Mouse (Mus musculus) embryonic stem cell, embryonic (primary cell): Measurements from ENCODE around the gene Nfkbie.

Experiments
- CTCF ChIA-PET, 4 experiments: fragments of 300-600 bp in 2 of 4; fragments of 350-600 bp in 2 of 4; sonication (Branson Sonifier 250); formaldehyde crosslinking; loops; one replicate each; lab custom pipeline; 2022; ENCODE audit warnings: inconsistent platforms in 2 of 4; lab: Charles Lee
- POLR2A ChIA-PET, 4 experiments: fragments of 300-600 bp in 2 of 4; fragments of 350-600 bp in 2 of 4; sonication (Branson Sonifier 250); formaldehyde crosslinking; loops; one replicate each; lab custom pipeline; 2022; ENCODE audit warnings: antibody characterized with exemption in 4 of 4, inconsistent platforms in 1 of 4; lab: Charles Lee

The Nfkbie gene

DNA sequence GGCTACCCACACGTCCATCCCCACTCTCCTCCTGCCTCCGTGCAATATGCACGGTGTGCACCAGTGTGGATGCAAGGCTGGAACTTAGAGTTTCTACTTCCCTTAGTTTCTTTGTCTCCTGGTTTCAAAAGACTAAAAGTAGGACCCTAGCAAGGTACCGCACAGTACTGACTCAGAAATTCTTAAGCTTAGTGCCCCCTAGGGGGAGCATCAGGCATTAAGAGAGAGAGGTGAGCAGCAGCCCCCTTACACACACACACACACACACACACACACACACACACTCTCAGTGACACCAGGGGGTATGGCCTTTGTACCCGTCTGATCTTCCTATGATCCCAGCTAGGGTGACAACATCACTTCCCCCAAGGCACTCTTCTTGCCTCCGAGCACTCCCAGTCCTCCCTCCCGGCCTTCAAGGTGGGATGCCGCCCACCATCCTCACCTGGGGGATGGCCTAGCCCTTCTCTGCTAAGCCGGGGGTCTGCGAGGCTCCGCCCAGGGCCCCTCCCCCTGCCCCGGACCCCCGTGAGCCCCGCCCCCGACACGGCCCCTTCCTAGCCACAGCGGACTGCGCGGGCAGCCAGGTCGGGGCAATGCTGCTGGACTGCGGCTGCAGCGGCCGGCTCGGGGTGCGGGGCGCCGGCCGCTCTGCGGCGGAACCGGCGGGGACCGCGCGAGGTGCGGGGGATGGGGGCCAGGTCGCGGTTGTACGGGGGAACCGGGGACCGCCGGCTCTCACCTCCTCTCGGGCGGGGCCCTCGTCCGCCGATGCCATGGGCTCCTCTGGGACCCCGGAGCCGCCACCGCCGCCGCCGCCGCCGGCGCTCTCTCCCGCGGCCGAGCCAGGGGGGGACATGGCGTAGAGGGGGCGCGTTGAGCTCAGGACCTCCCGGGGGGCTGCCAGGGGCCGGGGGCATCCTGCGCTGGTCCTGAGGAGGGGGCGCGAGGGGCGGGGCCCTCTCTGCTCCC lies 6.7 kb upstream of the Nfkbie start:
- POLR2A ChIA-PET = interaction anchor here (0.5 to 28.4 kb wide), 39 partner anchors 9 to 125 kb away, joined by 3 to 605 read pairs (median 4); partner anchors contain the start of genes Hsp90ab1 (in 3 of the 4), Slc35b2 (in 2 of the 4), Spats1 (in 2 of the 4) and Aars2 (in 1 of the 4)

DNA sequence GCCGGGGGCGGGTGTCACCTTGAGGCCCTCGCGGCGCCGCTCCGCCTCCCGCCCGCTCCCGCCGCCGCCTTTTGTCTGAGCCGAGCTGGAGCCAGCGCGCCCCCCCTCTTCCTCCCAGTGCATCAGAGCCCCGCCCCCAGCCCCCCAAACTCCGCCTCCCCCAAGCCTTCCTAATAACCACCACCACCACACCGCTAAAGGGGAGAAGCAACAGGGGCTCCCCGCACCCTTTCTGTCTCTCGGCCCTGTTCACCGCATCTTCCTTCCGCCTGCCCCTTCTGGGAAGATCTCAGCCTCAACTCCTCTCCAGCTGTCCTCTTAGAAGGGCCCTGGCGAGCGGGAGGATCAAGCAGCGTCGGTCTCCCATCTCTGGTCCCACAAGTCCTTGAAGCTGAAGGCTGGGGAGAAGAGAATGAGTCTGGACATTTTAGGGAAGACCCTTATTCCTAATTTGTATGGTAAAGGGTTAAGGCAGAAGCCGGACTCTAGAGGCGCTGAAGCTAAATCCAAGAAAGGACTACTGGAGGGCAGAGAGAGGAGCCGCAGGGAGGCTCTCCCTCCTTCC lies 5.8 kb upstream of the Nfkbie start, which contains the start of gene Tmem151b:
Tmem151b (minus strand) TSS at position 61 of the 565 bp plus-strand sequence.
- ChIA-PET CTCF (interaction anchor here (0.6 to 3.8 kb wide), 33 partner anchors 12 to 521 kb away, joined by 3 to 41 read pairs (median 3); partner anchors contain the start of genes Cdc5l (in 1 of the 4) and Spats1 (in 1 of the 4)), POLR2A (interaction anchor here in 3 of 4 experiments (0.6 to 28.4 kb wide), 26 partner anchors 10 to 128 kb away, joined by 3 to 605 read pairs (median 5); partner anchors contain the start of genes Hsp90ab1 (in 3 of the 3), Spats1 (in 2 of the 3), Aars2 (in 1 of the 3) and Slc35b2 (in 1 of the 3))

More for the DNA sequence above, 6.7 kb upstream of the Nfkbie start:
- CTCF ChIA-PET = interaction anchor here (0.6 to 3.8 kb wide), 67 partner anchors 9 to 1152 kb away, joined by 3 to 41 read pairs (median 4); partner anchors contain the start of genes Aars2 (in 1 of the 4), Cdc5l (in 1 of the 4), Hsp90ab1 (in 1 of the 4) and Slc35b2 (in 1 of the 4)

DNA sequence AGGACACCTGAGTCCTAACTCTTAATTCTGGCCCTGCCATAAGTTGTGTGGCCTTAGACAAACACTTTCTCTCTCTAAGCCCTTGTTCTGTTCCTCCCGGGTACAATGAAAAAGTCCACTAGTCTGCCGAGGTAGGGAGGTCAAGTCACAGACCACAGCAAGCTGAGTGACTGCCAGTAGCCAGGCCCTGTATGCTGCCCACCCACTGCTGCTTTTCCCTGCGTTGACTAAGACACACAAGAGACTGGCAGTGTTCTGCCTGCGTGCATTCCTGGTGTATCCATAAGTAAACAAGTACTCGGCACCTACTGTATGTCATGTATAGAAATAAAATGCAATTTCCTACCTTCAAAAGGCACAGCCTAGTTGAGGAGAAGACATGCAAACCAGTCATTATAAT lies 5.2 kb upstream of the Nfkbie start:
- POLR2A ChIA-PET = interaction anchor here in 3 of 4 experiments (0.6 to 28.4 kb wide), 18 partner anchors 18 to 128 kb away, joined by 3 to 605 read pairs (median 6); partner anchors contain the start of genes Hsp90ab1 (in 3 of the 3), Spats1 (in 2 of the 3), Aars2 (in 1 of the 3) and Tcte1 (in 1 of the 3)
- CTCF ChIA-PET = interaction anchor here in 3 of 4 experiments (0.6 to 3.8 kb wide), 29 partner anchors 12 to 521 kb away, joined by 3 to 41 read pairs (median 3); partner anchors contain the start of genes Cdc5l (in 1 of the 3) and Spats1 (in 1 of the 3)

DNA sequence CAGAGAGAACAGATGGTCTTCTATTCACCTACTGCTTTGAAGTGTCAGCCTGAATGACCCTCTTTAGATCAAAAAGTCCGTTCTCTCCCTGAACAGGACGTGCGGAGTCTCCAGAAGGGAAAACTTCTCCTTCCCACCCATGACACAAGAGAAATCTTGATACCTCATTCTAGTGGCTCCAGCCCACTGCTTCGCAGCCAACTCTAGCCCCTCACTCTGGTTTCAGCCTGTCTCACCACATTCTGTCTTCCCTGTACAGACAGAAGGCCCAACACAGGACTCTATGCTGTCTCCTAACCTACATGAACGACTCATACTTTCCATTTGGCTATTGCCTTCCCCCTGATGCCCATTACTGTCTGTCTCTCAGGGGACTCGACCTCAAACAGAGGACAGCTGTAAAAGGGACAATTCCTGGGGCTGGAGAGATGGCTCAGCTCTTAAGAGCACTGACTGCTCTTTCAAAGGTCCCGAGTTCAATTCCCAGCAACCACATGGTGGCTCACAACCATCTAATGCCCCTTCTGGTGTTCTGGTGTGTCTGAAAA lies 4.2 kb upstream of the Nfkbie start:
- ChIA-PET POLR2A (interaction anchor here (0.5 to 28.4 kb wide), 15 partner anchors 13 to 348 kb away, joined by 3 to 605 read pairs (median 4); partner anchors contain the start of genes Hsp90ab1 (in 2 of the 4), Spats1 (in 2 of the 4) and Tcte1 (in 1 of the 4)), CTCF (interaction anchor here (0.6 to 3.8 kb wide), 14 partner anchors 8 to 300 kb away, joined by 3 to 41 read pairs (median 4); no protein-coding TSS in a partner anchor)

DNA sequence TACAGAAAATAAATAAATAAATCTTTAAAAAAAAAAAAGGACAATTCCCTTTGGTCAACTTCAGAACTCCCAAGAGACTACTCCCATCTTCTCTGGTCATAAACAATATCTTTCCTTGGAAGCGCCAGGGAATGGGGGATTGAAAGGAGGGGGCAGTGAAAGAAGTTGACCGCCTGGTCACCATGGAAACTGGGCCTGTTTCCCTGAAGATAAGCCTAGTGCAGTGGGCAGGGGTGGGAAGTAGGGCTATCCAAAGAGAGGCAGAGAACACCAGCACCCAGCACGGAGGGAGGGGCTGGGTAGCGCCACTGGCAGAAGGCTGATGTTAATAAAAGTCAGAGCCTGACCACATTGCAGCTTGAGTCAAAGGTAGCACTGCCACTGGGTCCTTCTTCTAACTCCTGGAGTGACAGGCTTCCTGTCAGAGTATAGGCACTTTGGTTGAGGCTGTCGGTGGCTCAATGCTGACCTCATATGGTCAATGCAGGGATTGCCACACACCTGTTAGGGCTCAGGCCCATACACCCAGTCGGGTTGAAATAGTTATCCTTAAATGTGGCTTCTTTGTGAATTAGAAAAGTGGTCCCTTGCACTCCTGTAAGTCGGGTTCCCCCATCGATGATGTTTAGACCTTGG lies 3.6 kb upstream of the Nfkbie start:
- ChIA-PET POLR2A (interaction anchor here in 3 of 4 experiments (0.6 to 28.4 kb wide), 14 partner anchors 12 to 122 kb away, joined by 3 to 605 read pairs (median 4); partner anchors contain the start of genes Hsp90ab1 (in 2 of the 3), Spats1 (in 2 of the 3) and Tcte1 (in 1 of the 3)), CTCF (interaction anchor here (0.6 to 1.5 kb wide), 17 partner anchors 9 to 89 kb away, joined by 3 to 8 read pairs (median 3); partner anchors contain the start of gene Aars2 (in 1 of the 4))

DNA sequence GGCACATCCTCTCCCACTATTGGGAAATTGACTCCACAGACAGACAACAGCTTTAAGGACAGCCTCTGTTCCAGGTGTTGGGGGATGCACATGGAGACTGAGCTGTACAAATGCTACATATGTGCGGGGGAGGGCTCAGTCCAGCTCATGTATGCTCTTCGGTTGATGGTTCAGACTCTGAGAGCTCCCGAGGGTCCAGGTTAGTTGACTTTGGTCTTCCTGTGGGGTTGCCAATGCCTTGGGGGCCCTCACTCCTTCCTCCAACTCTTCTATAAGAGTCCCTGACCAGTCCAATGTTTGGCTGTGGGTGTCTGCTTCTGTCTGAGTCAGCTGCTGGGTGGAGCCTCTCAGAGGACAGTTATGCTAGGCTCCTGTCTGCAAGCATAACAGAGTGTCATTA lies 2.4 kb upstream of the Nfkbie start:
- CTCF ChIA-PET = interaction anchor here in 2 of 4 experiments (0.6 to 1.5 kb wide), 11 partner anchors 12 to 1879 kb away, joined by 3 to 8 read pairs (median 3); partner anchors contain the start of gene Aars2 (in 1 of the 2)
- POLR2A ChIA-PET = interaction anchor here in 3 of 4 experiments (0.6 to 28.4 kb wide), 10 partner anchors 9 to 79 kb away, joined by 3 to 605 read pairs (median 7); partner anchors contain the start of genes Hsp90ab1 (in 2 of the 3) and Spats1 (in 2 of the 3)

DNA sequence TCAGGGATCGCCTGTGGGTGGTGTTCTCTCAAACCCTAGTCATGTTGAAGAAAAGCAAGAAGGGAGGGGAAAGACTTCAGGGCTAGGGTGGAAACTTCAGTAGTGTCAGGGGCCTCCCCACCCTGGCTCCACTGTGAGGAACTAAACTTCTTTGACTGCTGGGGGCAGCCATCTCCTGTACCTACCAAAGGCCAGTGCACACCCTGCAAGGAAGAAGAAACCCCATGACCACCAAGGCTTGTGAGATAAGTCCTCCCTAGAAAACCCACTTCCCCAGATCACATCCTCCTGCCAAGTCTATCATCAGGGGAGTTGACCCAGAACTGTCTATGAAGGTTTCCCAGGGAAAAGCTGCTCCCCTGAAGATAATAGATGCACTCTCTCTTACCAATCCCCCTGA lies 1.1 kb upstream of the Nfkbie start:
- POLR2A ChIA-PET = interaction anchor here in 2 of 4 experiments (1.3 to 28.4 kb wide), 11 partner anchors 10 to 121 kb away, joined by 3 to 605 read pairs (median 9); partner anchors contain the start of genes Aars2 (in 1 of the 2), Cdc5l (in 1 of the 2), Hsp90ab1 (in 1 of the 2) and Slc35b2 (in 1 of the 2)

DNA sequence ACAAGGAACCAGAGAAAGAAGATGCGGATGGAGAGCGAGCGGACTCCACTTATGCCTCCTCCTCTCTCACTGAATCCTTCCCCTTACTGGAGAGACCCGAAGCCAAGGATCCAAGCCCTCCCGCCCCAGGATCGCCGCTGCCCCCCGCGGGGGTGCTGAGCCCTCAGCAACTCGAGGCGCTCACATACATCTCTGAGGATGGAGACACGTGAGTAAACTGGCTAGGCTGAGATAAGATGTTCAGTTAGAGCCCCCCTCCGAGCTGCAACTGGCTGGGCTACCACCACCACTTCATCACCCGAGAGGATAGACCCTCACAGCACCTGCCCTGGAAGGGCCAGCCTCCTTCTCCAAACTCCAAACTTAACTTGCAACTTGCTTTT lies 595 bp downstream of the Nfkbie start:
- ChIA-PET POLR2A (interaction anchor here (0.7 to 28.4 kb wide), 40 partner anchors 8 to 151 kb away, joined by 3 to 605 read pairs (median 5); partner anchors contain the start of genes Hsp90ab1 (in 3 of the 4), Aars2 (in 2 of the 4), Cdc5l (in 2 of the 4) and Slc35b2 (in 2 of the 4)), CTCF (interaction anchor here (0.5 to 2.3 kb wide), 22 partner anchors 8 to 117 kb away, joined by 3 to 7 read pairs (median 4); partner anchors contain the start of genes Slc35b2 (in 3 of the 4) and Aars2 (in 1 of the 4))

More for the DNA sequence above, 1.1 kb upstream of the Nfkbie start:
- CTCF ChIA-PET = interaction anchor here in 2 of 4 experiments (0.5 to 2.3 kb wide), 6 partner anchors 10 to 76 kb away, joined by 3 to 7 read pairs (median 4); partner anchors contain the start of gene Slc35b2 (in 1 of the 2)

DNA sequence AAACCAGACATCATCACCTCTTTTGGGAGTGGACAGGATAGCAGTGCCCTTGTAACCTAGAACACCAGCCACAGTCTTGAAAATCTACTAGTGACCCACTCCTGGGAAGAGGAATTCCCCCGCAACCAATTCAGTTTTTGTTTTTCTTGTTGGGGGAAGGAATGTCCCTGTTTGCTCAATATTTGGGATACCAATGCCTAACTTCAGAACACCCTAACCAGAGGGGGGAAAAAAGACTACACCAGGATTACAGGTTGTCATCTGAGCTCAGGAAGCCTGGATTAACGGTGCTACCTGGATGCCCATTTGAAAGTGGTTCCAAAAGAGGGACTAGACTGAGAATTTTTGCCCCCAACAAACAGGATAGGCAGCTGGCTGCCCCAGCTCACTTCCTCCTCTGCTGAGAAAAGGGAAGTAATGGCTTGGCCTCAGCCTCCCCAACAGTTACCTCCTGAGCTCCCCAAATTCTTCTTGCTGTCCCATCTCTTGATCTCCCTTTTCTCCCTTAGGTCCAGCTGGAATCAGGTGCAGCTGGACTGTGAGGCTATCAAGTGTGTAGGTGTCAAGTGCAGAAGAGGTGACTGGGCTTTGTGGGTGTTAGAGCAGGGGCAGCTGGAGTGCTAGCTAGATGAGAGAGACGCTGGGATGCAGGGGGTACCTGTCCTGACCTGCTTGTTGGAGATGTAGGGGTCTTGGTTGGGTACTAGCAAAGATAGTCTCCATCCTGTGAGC lies 1.2 kb downstream of the Nfkbie start:
- POLR2A ChIA-PET = interaction anchor here (0.7 to 28.4 kb wide), 27 partner anchors 10 to 124 kb away, joined by 3 to 605 read pairs (median 4); partner anchors contain the start of genes Hsp90ab1 (in 3 of the 4), Cdc5l (in 2 of the 4), Aars2 (in 1 of the 4) and Spats1 (in 1 of the 4)
- CTCF ChIA-PET = interaction anchor here (0.8 to 2.3 kb wide), 8 partner anchors 8 to 106 kb away, joined by 3 to 7 read pairs (median 3); no protein-coding TSS in a partner anchor

DNA sequence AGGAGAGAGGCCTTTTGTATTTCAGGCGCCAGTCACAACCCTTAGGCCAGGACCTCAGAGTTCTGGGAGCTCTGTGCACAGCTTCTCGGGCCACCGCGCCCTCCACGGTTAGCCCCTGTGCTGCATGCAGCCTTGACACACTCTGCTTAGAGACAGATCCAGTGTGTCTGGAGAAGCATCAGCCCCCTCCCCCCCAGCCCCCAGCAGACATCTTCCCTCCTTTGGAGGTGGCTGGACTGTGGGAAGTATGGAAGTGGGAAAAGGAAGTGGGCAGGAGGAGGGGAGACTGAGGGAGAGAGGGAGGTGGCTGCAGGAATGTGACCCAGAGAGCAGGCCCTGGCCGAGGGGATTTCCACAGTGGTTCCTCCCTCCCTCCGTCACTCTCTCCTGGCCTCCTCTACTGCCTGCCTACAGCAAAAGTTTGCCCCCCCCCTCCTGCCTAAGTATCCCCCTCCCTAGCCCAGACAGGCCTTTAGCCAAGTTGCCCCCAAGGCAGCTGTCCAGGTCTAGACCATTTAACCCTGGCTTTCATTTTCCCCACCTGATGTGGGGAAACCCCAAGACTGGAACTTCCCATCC lies 1.8 kb downstream of the Nfkbie start:
- POLR2A ChIA-PET = interaction anchor here (0.6 to 28.4 kb wide), 27 partner anchors 9 to 596 kb away, joined by 3 to 605 read pairs (median 4); partner anchors contain the start of genes Hsp90ab1 (in 3 of the 4), Cdc5l (in 2 of the 4), Aars2 (in 1 of the 4) and Mad2l1bp (in 1 of the 4)
- CTCF ChIA-PET = interaction anchor here (0.5 to 1.6 kb wide), 13 partner anchors 9 to 1148 kb away, joined by 3 to 12 read pairs (median 4); no protein-coding TSS in a partner anchor

DNA sequence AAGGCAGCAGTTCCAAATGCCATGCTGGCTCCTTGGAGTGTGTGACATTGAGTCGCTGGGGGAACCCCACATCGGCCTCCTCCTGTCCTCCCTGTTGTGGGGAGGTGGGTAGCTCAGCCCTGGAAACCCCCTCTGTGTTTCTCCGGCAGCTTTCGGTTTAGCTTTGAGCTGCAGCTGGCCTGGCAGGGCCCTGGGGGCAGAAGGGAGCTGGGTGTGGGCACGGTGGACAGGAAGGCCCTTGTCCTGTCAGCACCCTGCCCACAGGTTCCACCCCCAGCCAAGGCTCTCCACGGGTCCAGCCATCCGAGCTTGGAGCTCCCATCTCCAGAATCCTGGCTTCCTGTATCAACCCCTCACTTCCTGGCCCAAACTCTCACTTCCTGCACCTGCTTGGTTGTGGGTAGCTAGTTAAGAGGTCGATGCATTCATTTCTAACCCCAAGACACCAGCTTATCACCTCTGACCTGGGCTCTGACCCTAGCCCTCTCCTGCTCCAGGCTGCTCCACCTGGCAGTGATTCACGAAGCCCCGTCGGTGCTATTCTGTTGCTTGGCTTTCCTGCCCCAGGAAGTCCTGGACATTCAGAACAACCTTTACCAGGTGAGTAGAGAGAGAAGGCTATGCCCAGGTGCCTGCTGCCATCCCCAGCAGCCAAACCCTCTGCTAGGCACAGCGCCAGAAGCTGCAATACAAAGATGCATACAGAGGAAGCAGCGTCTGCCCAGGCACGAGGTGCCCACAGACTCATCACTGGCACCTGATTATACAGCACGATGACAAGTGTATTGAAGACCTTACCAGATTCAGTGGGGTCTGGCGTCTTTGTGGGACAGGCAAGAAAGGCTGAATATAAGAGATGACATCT lies 2.7 kb downstream of the Nfkbie start:
- POLR2A ChIA-PET = interaction anchor here (0.6 to 28.4 kb wide), 19 partner anchors 8 to 595 kb away, joined by 3 to 605 read pairs (median 4); partner anchors contain the start of genes Hsp90ab1 (in 4 of the 4), Cdc5l (in 2 of the 4), Mad2l1bp (in 1 of the 4) and Spats1 (in 1 of the 4)
- CTCF ChIA-PET = interaction anchor here (0.5 to 1.6 kb wide), 11 partner anchors 9 to 1147 kb away, joined by 3 to 12 read pairs (median 4); no protein-coding TSS in a partner anchor

DNA sequence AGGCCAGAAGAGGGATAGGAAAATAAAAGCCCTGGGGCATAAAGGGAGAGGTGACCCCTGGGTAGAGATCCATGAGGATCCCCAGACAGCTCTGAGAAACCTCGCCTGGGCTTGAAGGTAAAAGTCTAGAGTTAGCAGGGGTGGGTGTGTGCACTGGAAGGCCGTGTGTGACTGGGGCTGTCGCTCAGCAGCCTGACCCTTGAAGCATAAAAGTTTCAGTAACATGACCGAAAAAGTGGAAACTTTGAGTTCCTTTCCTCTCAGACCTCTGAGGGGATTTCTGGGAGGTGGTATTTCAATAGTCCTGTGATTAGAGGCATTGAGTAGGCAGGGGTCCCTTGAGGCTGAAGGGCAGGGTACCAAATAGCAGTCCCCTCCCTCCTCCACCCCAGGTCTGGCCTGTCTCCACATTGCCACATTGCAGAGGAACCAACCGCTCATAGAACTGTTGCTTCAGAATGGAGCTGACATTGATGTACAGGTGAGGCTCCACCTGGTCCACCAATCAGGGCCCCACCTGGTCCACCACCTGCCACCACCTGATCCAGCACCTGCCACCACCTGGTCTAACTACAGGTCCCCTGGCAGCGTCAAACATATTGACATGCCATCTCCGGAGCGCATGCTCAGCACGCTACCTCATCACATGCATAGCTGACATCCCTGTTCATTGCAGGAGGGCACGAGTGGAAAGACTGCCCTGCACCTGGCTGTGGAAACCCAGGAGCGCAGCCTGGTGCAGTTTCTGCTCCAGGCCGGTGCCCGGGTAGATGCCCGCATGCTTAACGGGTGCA lies 4.4 kb downstream of the Nfkbie start:
- POLR2A ChIA-PET = interaction anchor here (0.6 to 28.4 kb wide), 8 partner anchors 10 to 1866 kb away, joined by 3 to 605 read pairs (median 6); partner anchors contain the start of gene Hsp90ab1 (in 4 of the 4)
- CTCF ChIA-PET = interaction anchor here in 2 of 4 experiments (0.6 to 1.1 kb wide), 4 partner anchors 44 to 176 kb away, joined by 3 to 5 read pairs (median 4); no protein-coding TSS in a partner anchor
